Mouse (Mus musculus) MEL (cell line): ENCODE measurements around the gene Sox6. TPM values are rescaled to one million over a fixed set of nuclear protein-coding genes. Genes with fewer than 3 reads are reported as not detected.

ENCODE experiments used
- DNase-seq: peaks from one replicate; pipeline ENCODE4 v3.0.0; 2011; ENCODE audit warnings: low read depth, low spot score
- H3K27ac ChIP-seq: 2 replicates; pipeline ENCODE4 v1.5.1; 2012; ENCODE audit warnings: low read depth, mild to moderate bottlenecking, control low read depth, low read length, moderate library complexity; ENCODE audit not compliant: control insufficient read depth
- H3K27me3 ChIP-seq, 2 experiments: fragments of 150-350 bp in 1 of 2; sonication (generic) in 1 of 2; 2 replicates each; pipeline ENCODE4 v1.6.1; 2012; ENCODE audit warnings: low read length in 2 of 2, mild to moderate bottlenecking in 2 of 2, improper control_type of control experiment in 1 of 2, moderate library complexity in 1 of 2; ENCODE audit not compliant: insufficient read depth in 2 of 2, control insufficient read depth in 1 of 2
- H3K36me3 ChIP-seq, 2 experiments: 2 replicates each; pipeline ENCODE4 v1.6.1; 2012 to 2014; ENCODE audit warnings: low read length in 2 of 2, improper control_type of control experiment in 1 of 2, inconsistent platforms in 1 of 2, mild to moderate bottlenecking in 1 of 2; ENCODE audit not compliant: insufficient read depth in 2 of 2, control insufficient read depth in 1 of 2
- H3K4me1 ChIP-seq, 2 experiments: fragments of 150-350 bp in 1 of 2; sonication (generic) in 1 of 2; 2 replicates each; pipeline ENCODE4 v1.6.1; 2012; ENCODE audit warnings: low read length in 2 of 2, improper control_type of control experiment in 1 of 2, mild to moderate bottlenecking in 1 of 2; ENCODE audit not compliant: insufficient read depth in 2 of 2, control insufficient read depth in 1 of 2
- H3K4me3 ChIP-seq, 2 experiments: fragments of 150-350 bp in 1 of 2; sonication (generic) in 1 of 2; 2 replicates each; pipeline ENCODE4 v1.5.1; 2012; ENCODE audit warnings: low read depth in 2 of 2, low read length in 2 of 2, mild to moderate bottlenecking in 2 of 2, moderate library complexity in 2 of 2, control low read depth in 1 of 2, improper control_type of control experiment in 1 of 2; ENCODE audit not compliant: control insufficient read depth in 1 of 2, insufficient read depth in 1 of 2
- H3K79me2 ChIP-seq: 2 replicates; pipeline ENCODE4 v1.6.1; 2012; ENCODE audit warnings: mild to moderate bottlenecking, low read length, moderate library complexity; ENCODE audit not compliant: control insufficient read depth, poor library complexity, insufficient read depth
- H3K9ac ChIP-seq: 2 replicates; pipeline ENCODE4 v1.6.1; 2012; ENCODE audit warnings: low read depth, mild to moderate bottlenecking, control low read depth, low read length, moderate library complexity; ENCODE audit not compliant: control insufficient read depth, poor library complexity, severe bottlenecking
- H3K9me3 ChIP-seq: fragments of 150-350 bp; sonication (generic); replicated peaks from 2 replicates; pipeline ENCODE4 v1.6.1; 2012; ENCODE audit warnings: mild to moderate bottlenecking, low read length, improper control_type of control experiment, moderate library complexity; ENCODE audit not compliant: insufficient read depth
- BHLHE40 ChIP-seq: IDR thresholded peaks from 2 replicates; pipeline ENCODE4 v1.6.1; 2012; ENCODE audit warnings: low read depth, mild to moderate bottlenecking, inconsistent platforms, low read length, improper control_type of control experiment, borderline replicate concordance
- CTCF ChIP-seq, 3 experiments: IDR thresholded peaks in 2 of 3; conservative IDR thresholded peaks in 1 of 3; 2 replicates each; pipeline ENCODE4 v1.5.1; 2011 to 2012; ENCODE audit warnings: low read length in 3 of 3, low read depth in 2 of 3, mild to moderate bottlenecking in 2 of 3, improper control_type of control experiment in 1 of 3, inconsistent platforms in 1 of 3, mixed read lengths in 1 of 3, moderate library complexity in 1 of 3; ENCODE audit not compliant: control insufficient read depth in 1 of 3, insufficient read depth in 1 of 3, poor library complexity in 1 of 3, severe bottlenecking in 1 of 3
- HCFC1 ChIP-seq: IDR thresholded peaks from 2 replicates; pipeline ENCODE4 v1.6.1; 2012; ENCODE audit warnings: low read depth, mild to moderate bottlenecking, inconsistent platforms, low read length, improper control_type of control experiment, moderate library complexity
- JUND ChIP-seq: IDR thresholded peaks from 2 replicates; pipeline ENCODE4 v1.6.1; 2011; ENCODE audit warnings: low read depth, mild to moderate bottlenecking, improper control_type of control experiment, low read length
- MAX ChIP-seq: IDR thresholded peaks from 2 replicates; pipeline ENCODE4 v1.6.1; 2011; ENCODE audit warnings: low read length, improper control_type of control experiment
- MAZ ChIP-seq: IDR thresholded peaks from 2 replicates; pipeline ENCODE4 v1.6.1; 2012; ENCODE audit warnings: low read depth, mild to moderate bottlenecking, inconsistent platforms, low read length, improper control_type of control experiment
- MEF2A ChIP-seq: IDR thresholded peaks from 2 replicates; pipeline ENCODE4 v1.6.1; 2014; ENCODE audit warnings: low read depth, mild to moderate bottlenecking, inconsistent platforms, low read length, improper control_type of control experiment; ENCODE audit not compliant: poor library complexity, insufficient replicate concordance, severe bottlenecking; ENCODE audit errors: extremely low read depth
- MXI1 ChIP-seq: IDR thresholded peaks from 2 replicates; pipeline ENCODE4 v1.6.1; 2011; ENCODE audit warnings: mild to moderate bottlenecking, low read depth, low read length, improper control_type of control experiment
- MYC ChIP-seq: IDR thresholded peaks from 2 replicates; pipeline ENCODE4 v1.6.1; 2011; ENCODE audit warnings: low read depth, mild to moderate bottlenecking, low read length, improper control_type of control experiment, moderate library complexity
- NELFE ChIP-seq: IDR thresholded peaks from 2 replicates; pipeline ENCODE4 v1.6.1; 2011; ENCODE audit warnings: low read depth, low read length, improper control_type of control experiment
- NRF1 ChIP-seq: IDR thresholded peaks from 2 replicates; pipeline ENCODE4 v1.6.1; 2014; ENCODE audit warnings: low read depth, mild to moderate bottlenecking, inconsistent platforms, low read length, improper control_type of control experiment, moderate library complexity; ENCODE audit not compliant: poor library complexity, insufficient read depth, severe bottlenecking
- RCOR1 ChIP-seq: IDR thresholded peaks from 2 replicates; pipeline ENCODE4 v1.6.1; 2012; ENCODE audit warnings: low read depth, mild to moderate bottlenecking, inconsistent platforms, low read length, improper control_type of control experiment
- SIN3A ChIP-seq: IDR thresholded peaks from 2 replicates; pipeline ENCODE4 v1.6.1; 2012; ENCODE audit warnings: low read length, improper control_type of control experiment, inconsistent platforms
- TAL1 ChIP-seq: IDR thresholded peaks from 2 replicates; pipeline ENCODE4 v1.6.1; 2012; ENCODE audit warnings: mild to moderate bottlenecking, inconsistent platforms, low read length, moderate library complexity, mixed read lengths
- TBP ChIP-seq: IDR thresholded peaks from 2 replicates; pipeline ENCODE4 v1.8.0; 2011; ENCODE audit warnings: low read depth, low read length, improper control_type of control experiment
- USF1 ChIP-seq: IDR thresholded peaks from 2 replicates; pipeline ENCODE4 v1.6.1; 2014; ENCODE audit warnings: low read depth, mild to moderate bottlenecking, inconsistent platforms, low read length, improper control_type of control experiment, moderate library complexity
- USF2 ChIP-seq, 2 experiments: IDR thresholded peaks; 2 replicates each; pipeline ENCODE4 v1.6.1; 2011 to 2012; ENCODE audit warnings: improper control_type of control experiment in 2 of 2, low read length in 2 of 2, borderline replicate concordance in 1 of 2, inconsistent platforms in 1 of 2, low read depth in 1 of 2, mild to moderate bottlenecking in 1 of 2; ENCODE audit not compliant: insufficient read depth in 1 of 2
- ZC3H11A ChIP-seq: IDR thresholded peaks from 2 replicates; pipeline ENCODE4 v1.6.1; 2012; ENCODE audit warnings: low read depth, mild to moderate bottlenecking, inconsistent platforms, low read length, improper control_type of control experiment
- ZKSCAN1 ChIP-seq: IDR thresholded peaks from 2 replicates; pipeline ENCODE4 v1.6.1; 2012; ENCODE audit warnings: low read depth, mild to moderate bottlenecking, inconsistent platforms, low read length, improper control_type of control experiment, moderate library complexity
- ZNF384 ChIP-seq: IDR thresholded peaks from 2 replicates; pipeline ENCODE4 v1.6.1; 2012; ENCODE audit warnings: low read depth, mild to moderate bottlenecking, inconsistent platforms, low read length, improper control_type of control experiment
- polyA plus RNA-seq, 2 experiments: library from polyadenylated mRNA; stranded (reverse) in 1 of 2; unstranded in 1 of 2; fragments of >175 nt in 1 of 2; fragments of >200 nt in 1 of 2; gene quantifications; 2 replicates each; pipeline versions ENCODE4 v1.2.1 to v1.2.4; 2012; ENCODE audit warnings: low replicate concordance in 2 of 2, low read depth in 1 of 2; ENCODE audit not compliant: insufficient read length in 2 of 2, insufficient read depth in 1 of 2, missing spikeins in 1 of 2
- total RNA-seq: library from RNA; depleted of rRNA; stranded (reverse); fragments of 300-350 nt; gene quantifications from 2 replicates; pipeline ENCODE4 v1.2.3, GENCODE M21; 2012

Gene Sox6
- total and polyA plus RNA-seq, 3 experiments = 2.6 to 4.6 TPM; not detected in 1

DNA sequence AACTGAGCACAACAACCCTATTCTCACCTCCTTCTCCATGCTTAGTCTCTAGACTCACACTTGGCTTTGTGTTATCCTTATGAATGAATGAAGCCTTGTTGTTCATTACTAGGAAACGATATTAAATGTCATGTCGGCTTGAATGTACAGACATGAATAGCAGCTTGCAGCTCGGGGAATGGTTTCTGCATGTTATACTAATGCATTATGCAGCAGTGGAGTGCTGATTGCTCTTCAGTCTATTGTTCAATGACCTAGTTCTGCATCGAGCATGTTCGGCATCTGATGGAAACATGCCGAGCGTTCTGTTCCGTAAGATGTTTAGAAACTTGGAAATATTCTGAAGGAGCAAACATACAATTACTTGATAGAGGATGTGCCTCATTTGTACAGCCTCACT lies 524.9 kb downstream of the Sox6 start:
- Histone ChIP-seq H3K9me3 (no peaks in the 10 kb centered on the region), H3K27me3 (no peaks in the 10 kb centered on the region), H3K36me3 (no peaks in the 10 kb centered on the region), H3K9ac (no peak overlapping the region), H3K4me1 (no peaks in the 10 kb centered on the region), H3K27ac (no peak overlapping the region), H3K4me3 (no peak overlapping the region), H3K79me2 (no peaks in the 10 kb centered on the region)
- no peak for DNase-seq
- TF ChIP-seq MAZ = no peak

DNA sequence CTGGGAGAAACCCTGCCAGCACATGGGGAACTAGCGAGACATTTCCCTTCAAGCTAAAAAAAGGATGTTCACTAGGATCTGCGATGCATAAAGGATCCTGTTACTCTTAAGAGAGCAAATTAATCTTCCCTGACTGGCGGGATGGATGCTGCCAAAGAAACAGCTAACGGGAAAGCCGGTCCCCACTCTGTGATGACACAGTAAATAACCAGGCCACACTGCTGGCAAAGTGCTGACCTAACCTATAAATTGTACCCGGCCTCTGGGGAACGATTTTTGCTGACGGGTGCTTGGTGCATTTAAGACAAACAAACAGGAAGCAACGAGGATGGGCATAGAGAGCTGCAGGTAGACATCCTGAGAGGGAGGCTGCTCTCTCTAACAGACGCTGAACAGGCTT lies 526.8 kb downstream of the Sox6 start:
- TF ChIP-seq BHLHE40 (no peak), MEF2A (no peak), USF2 (IDR thresholded peaks at IDR 0.05; ENCODE audit: borderline replicate concordance in 1 of 2, insufficient read depth in 1 of 2, low read depth in 1 of 2, low read length in 2 of 2) (no peak), ZC3H11A (no peak), TBP (no peak), NRF1 (no peak), TAL1 (no peak)
- TF ChIP-seq, all 39 proteins: peak for 0
- no peak for DNase-seq
- H3K9me3 ChIP-seq = no peaks in the 10 kb centered on the region
- H3K27ac ChIP-seq = no peak overlapping the region
- no peaks in the 10 kb centered on the region for H3K36me3 ChIP-seq
- no peak overlapping the region for H3K9ac ChIP-seq
- no peaks in the 10 kb centered on the region for H3K79me2 ChIP-seq
- H3K4me1 ChIP-seq = no peaks in the 10 kb centered on the region
- no peak overlapping the region for H3K4me3 ChIP-seq
- no peaks in the 10 kb centered on the region for H3K27me3 ChIP-seq

DNA sequence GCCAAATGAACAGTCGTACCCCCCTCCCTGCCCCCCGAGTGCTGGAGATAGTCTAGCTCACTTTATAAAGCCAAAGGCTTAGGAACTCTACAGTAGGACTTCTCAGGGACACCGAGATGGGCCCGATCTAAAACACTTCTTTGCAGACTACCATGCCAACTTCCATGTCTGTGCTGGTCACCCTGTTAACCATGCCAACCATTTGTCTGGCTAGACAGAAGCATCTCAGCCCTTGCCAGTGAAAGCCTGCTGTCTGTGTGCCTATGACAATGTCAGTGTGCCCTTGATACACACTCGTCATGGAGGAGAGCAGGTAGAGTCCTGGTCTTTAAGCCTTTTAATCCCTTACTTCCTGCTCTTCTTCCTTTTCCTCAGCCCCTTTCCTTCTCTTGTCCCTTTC lies 527.5 kb downstream of the Sox6 start:
- Histone ChIP-seq H3K27me3 (no peaks in the 10 kb centered on the region), H3K4me3 (no peak overlapping the region), H3K4me1 (no peaks in the 10 kb centered on the region), H3K36me3 (no peaks in the 10 kb centered on the region), H3K79me2 (no peaks in the 10 kb centered on the region), H3K9ac (no peak overlapping the region), H3K27ac (no peak overlapping the region), H3K9me3 (no peaks in the 10 kb centered on the region)
- no peak for TF ChIP-seq JUND
- TF ChIP-seq NELFE = no peak
- no peak for TF ChIP-seq SIN3A
- no peak for TF ChIP-seq NRF1
- no peak for TF ChIP-seq ZKSCAN1
- TF ChIP-seq CTCF (IDR thresholded peaks at IDR 0.05 in 2 of 3, conservative IDR thresholded peaks at IDR 0.05 in 1 of 3; ENCODE audit: control insufficient read depth in 1 of 3, insufficient read depth in 1 of 3, low read depth in 2 of 3, low read length in 3 of 3, poor library complexity in 1 of 3, severe bottlenecking in 1 of 3) = no peak
- TF ChIP-seq MAX = no peak
- TF ChIP-seq USF2 (IDR thresholded peaks at IDR 0.05; ENCODE audit: borderline replicate concordance in 1 of 2, insufficient read depth in 1 of 2, low read depth in 1 of 2, low read length in 2 of 2) = no peak
- TF ChIP-seq HCFC1 = no peak
- no peak for TF ChIP-seq MYC
- no peak for TF ChIP-seq RCOR1
- no peak for TF ChIP-seq MAZ
- no peak for TF ChIP-seq USF1
- TF ChIP-seq ZNF384 = no peak
- TF ChIP-seq ZC3H11A = no peak
- no peak for TF ChIP-seq MXI1
- DNase-seq = no peak
